Mouse (Mus musculus) kidney, embryonic 16.5 days (tissue): ENCODE measurements around the gene Cox19. TPM values are rescaled to one million over a fixed set of nuclear protein-coding genes. Genes with fewer than 3 reads are reported as not detected.
A peak's percentile ranks its signal among the peaks of the same experiment; 100 is the strongest.
"Not testable (repeated sequence)": the region's sequence is repeated elsewhere in the genome, so short reads cannot be mapped to it uniquely, and the experiment has no call there.

Source experiments
- ATAC-seq: fragments of 200-750 bp; cut with Nextera tagmentation; 2 replicates; pipeline ENCODE4 v1.8.0; 2017; ENCODE audit warnings: moderate TSS enrichment; ENCODE audit not compliant: low FRiP score, low TSS enrichment
- H3K27ac ChIP-seq: fragments of 300-500 bp; sonication (generic); 2 replicates; pipeline ENCODE4 v1.5.1; 2014; ENCODE audit warnings: low read length
- H3K27me3 ChIP-seq: fragments of 300-500 bp; sonication (generic); 2 replicates; pipeline ENCODE4 v1.6.1; 2014; ENCODE audit warnings: low read length, control low read depth, mixed read lengths; ENCODE audit not compliant: insufficient read depth
- H3K36me3 ChIP-seq: fragments of 300-500 bp; sonication (generic); 2 replicates; pipeline ENCODE4 v1.6.1; 2014; ENCODE audit warnings: low read length, control low read depth, mixed read lengths; ENCODE audit not compliant: insufficient read depth
- H3K4me1 ChIP-seq: fragments of 300-500 bp; sonication (generic); 2 replicates; pipeline ENCODE4 v1.6.1; 2014; ENCODE audit warnings: low read length, control low read depth, mixed read lengths; ENCODE audit not compliant: insufficient read depth
- H3K4me2 ChIP-seq: fragments of 300-500 bp; sonication (generic); replicated peaks from 2 replicates; pipeline ENCODE4 v1.6.1; 2014; ENCODE audit warnings: low read depth, low read length
- H3K4me3 ChIP-seq: fragments of 300-500 bp; sonication (generic); 2 replicates; pipeline ENCODE4 v1.5.1; 2014; ENCODE audit warnings: mild to moderate bottlenecking, low read length
- H3K9ac ChIP-seq: fragments of 300-500 bp; sonication (generic); replicated peaks from 2 replicates; pipeline ENCODE4 v1.6.1; 2014; ENCODE audit warnings: low read length
- H3K9me3 ChIP-seq: fragments of 300-500 bp; sonication (generic); 2 replicates; pipeline ENCODE4 v1.6.1; 2016; ENCODE audit warnings: low read length, control low read depth
- WGBS: fragments of 180-500 bp; shearing (Covaris S2); extraction: QIAGEN DNeasy Blood & Tissue Kit; methylation state at CpG from one replicate; pipeline ENCODE4 v1.1.7; 2014; 5-methylcytosine and 5-hydroxymethylcytosine counted together
- polyA plus RNA-seq: library from polyadenylated mRNA; unstranded; fragments of >200 nt; fragmentation: Nextera tagmentation; extraction: Ambion mirVana; gene quantifications from 2 replicates; pipeline ENCODE4 v1.2.1, GENCODE M21; 2015

Gene Cox19
- polyA plus RNA-seq, 1 experiment from 2014 or later, result 99.3 TPM

DNA sequence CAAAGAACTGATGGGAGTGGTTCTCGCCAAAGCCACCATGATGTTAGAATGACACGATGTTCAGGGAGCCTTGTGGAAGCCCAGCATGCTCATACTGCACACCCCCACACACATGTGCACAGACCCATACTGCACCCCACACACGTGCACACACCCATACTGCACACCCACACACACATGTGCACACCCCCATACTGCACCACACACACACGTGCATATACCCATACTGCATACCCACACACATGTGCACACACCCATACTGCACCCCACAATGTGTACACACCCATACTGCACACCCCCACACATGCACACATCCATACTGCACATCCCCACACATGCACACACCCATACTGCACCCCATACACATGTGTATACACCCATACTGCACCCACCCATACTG lies 15.6 kb downstream of the Cox19 start:
- Histone ChIP-seq H3K9ac (no peak overlapping the region), H3K9me3 (no peaks in the 10 kb centered on the region), H3K4me1 (peaks cover 30% of the 10 kb centered on the region), H3K4me3 (no peak overlapping the region), H3K4me2 (no peak overlapping the region), H3K27me3 (no peaks in the 10 kb centered on the region), H3K27ac (no peak overlapping the region), H3K36me3 (peaks cover 25% of the 10 kb centered on the region)
- no peak for ATAC-seq
- 94% methylated on average over 4 of the region's 4 CpGs for WGBS

DNA sequence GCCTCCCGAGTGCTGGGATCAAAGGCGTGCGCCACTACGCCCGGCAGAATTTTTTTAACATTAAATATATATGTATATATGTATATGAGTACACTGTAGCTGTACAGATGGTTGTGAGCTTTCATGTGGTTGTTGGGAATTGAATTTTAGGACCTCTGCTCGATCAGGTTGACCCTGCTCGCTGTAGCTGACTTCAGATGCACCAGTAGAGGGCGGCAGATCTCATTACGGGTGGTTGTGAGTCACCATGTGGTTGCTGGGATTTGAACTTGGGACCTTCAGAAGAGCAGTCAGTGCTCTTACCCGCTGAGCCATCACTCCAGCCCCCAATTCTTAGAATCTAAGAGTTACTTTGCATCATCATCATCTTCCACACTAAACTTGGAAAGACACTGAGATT lies 16.8 kb downstream of the Cox19 start:
- not testable (repeated sequence) for H3K9ac ChIP-seq, H3K4me3 ChIP-seq, H3K27me3 ChIP-seq, H3K27ac ChIP-seq, H3K4me2 ChIP-seq, ATAC-seq, H3K9me3 ChIP-seq
- 89% methylated on average over 10 of the region's 10 CpGs for WGBS
- peaks cover 27% of the 10 kb centered on the region for H3K4me1 ChIP-seq
- H3K36me3 ChIP-seq, result peaks cover 20% of the 10 kb centered on the region

DNA sequence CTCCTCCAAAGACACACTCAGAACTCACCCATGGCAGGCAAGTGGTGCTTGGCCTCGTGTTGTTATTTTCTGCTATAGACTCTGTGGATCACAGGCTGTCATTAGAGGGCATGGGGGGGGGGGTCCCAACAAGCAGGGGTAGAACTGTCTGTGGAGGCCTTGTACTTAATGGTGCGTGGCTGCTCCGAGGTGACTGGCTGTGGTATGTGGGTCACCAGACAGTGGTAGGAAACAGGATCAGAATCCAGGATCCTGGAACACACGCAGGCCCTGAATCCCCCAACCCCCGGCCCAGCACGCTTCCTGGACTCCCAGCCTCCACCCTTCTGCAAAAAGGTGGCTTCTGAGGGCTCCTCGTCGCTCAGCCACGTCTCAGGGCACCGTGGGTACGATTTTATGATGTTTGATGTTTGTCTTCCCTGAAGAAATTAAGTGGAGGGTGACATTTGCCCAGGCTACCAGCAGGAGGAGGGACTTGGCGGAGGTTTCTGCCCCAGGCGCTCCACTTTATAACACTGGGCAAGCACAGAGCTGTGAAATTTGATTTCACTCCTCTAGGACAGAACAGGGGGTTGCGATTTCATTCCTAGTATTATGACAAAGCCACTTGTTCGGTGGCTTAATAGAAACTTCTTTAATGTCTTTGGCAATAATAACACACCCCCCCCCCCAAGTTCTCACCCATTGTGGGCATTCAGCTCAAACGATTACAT lies 17.8 kb downstream of the Cox19 start:
- H3K4me3 ChIP-seq, result no peak overlapping the region
- H3K4me1 ChIP-seq, result peaks cover 20% of the 10 kb centered on the region
- peaks cover 10% of the 10 kb centered on the region for H3K36me3 ChIP-seq
- no peak overlapping the region; the same call in 1 of the 2 replicates for H3K27ac ChIP-seq
- no peaks in the 10 kb centered on the region for H3K27me3 ChIP-seq
- no peak overlapping the region for H3K9ac ChIP-seq
- WGBS, result 30% methylated on average over 16 of the region's 16 CpGs
- no peak; the same call in 1 of the 2 replicates for ATAC-seq
- H3K9me3 ChIP-seq, result no peaks in the 10 kb centered on the region
- H3K4me2 ChIP-seq, result no peak overlapping the region

DNA sequence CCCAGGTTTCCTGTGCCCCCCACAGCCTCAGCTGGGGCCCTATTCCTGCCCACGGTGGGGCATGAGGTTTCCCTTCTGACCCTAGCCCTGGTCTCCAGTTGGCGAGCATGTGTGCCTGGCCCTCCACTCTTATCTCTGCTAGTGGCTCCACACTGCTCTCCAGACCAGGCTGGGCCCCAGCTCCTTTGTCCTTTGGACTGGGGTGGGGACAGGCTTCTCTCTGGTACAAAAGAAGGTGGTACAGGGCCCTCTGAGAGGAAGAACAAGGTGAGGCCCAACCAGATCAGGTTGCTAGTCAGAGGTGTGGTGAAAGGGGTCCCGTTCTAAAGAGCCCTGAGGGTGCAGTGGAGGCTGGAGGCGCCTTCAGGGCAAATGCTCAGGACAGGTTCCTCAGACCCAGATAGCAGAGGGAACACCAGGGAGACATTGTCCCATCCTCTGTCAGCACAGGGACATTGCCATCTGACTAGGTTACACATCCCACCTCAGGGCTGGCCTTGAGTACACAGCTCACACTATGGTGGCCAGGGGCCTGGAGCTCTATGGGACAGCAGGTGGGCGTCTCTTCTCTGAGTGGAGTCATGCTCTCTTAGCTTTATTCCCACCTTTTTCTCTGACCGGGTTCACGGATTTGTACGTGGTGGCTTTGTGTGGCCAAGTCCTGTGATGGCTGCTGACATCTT lies 18.5 kb downstream of the Cox19 start:
- WGBS, result 74% methylated on average over 8 of the region's 8 CpGs
- H3K9me3 ChIP-seq, result no peaks in the 10 kb centered on the region
- no peak overlapping the region for H3K4me3 ChIP-seq
- no peak overlapping the region for H3K4me2 ChIP-seq
- H3K4me1 ChIP-seq, result peaks cover 16% of the 10 kb centered on the region
- ATAC-seq, result 0 out of 2 replicates have a peak, but pooled peaks have one; percentile 34
- H3K9ac ChIP-seq, result no peak overlapping the region
- H3K36me3 ChIP-seq, result peaks cover 3% of the 10 kb centered on the region
- H3K27me3 ChIP-seq, result no peaks in the 10 kb centered on the region
- H3K27ac ChIP-seq, result no peak overlapping the region

DNA sequence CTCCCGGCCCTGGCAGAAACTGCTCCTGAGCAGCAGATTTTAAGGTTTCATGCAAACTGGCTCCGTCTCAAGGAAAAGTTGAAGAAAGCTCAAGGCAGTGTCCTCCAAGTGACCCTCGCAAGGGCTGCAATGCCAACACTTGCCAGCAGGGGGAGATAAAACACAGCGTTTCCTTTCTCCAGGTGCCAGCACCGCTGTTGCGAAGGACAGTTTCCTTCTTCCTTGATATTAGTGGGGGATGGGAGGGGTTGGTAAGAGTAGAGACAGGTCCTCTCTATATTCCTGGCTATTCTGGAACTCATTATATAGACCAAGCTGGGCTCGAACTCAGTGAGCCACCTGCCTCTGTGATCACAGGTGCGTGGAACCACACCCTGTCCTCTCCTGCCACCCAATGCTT lies 19.5 kb downstream of the Cox19 start:
- H3K4me3 ChIP-seq, result no peak overlapping the region
- 0 out of 2 replicates have a peak, but pooled peaks have one; percentile 16 for ATAC-seq
- peaks cover 16% of the 10 kb centered on the region for H3K4me1 ChIP-seq
- no peaks in the 10 kb centered on the region for H3K9me3 ChIP-seq
- H3K27me3 ChIP-seq, result no peaks in the 10 kb centered on the region
- H3K27ac ChIP-seq, result no peak overlapping the region
- no peak overlapping the region for H3K4me2 ChIP-seq
- no peaks in the 10 kb centered on the region for H3K36me3 ChIP-seq
- WGBS, result 18% methylated on average over 8 of the region's 8 CpGs
- no peak overlapping the region for H3K9ac ChIP-seq

DNA sequence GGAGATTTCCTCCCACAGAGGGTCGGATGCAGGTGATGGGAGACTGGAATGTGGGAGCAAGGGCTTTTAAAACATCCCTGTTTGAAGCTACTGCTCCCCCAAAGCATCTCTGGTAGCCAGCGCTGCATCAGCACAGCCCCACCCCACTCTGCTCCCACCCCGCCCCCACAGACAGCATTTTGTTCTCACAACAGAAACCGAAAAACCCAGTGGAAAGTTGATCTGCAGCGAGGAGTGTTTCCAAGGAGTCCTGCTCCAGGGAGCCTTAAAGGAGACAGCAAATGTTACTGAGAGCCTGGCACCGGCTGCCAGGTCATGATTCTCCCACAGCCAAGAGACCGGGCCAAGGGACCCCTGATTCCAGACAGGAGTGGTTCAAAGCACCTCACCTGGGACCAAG lies 20.5 kb downstream of the Cox19 start:
- 56% methylated on average over 7 of the region's 7 CpGs for WGBS

DNA sequence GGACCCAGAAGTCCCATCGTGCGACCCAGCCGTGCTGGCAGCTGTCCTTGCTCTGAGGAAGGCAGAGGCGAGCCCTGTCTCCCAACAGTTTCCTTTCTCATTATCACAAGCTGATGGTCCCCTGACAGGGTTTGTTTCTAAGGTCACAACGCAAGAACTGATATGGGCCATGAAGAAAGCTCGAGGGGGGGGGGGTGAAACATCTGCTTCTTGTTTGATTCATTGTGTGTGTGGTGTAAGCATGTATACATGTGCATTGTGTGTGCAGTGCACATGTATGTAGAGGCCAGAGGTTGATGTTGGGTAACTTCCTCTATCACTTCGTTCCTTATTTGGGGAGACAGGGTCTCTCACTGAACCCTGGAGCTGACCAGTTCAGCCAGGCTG lies 23.6 kb downstream of the Cox19 start:
- no peak overlapping the region for H3K4me2 ChIP-seq
- ATAC-seq, result no peak
- H3K9me3 ChIP-seq, result no peaks in the 10 kb centered on the region
- WGBS, result 67% methylated on average over 7 of the region's 7 CpGs
- H3K27me3 ChIP-seq, result peaks cover 26% of the 10 kb centered on the region
- H3K4me1 ChIP-seq, result peaks cover 27% of the 10 kb centered on the region
- H3K27ac ChIP-seq, result no peak overlapping the region
- no peaks in the 10 kb centered on the region for H3K36me3 ChIP-seq
- H3K4me3 ChIP-seq, result no peak overlapping the region
- H3K9ac ChIP-seq, result no peak overlapping the region

More for the DNA sequence above, 20.5 kb downstream of the Cox19 start:
- H3K4me2 ChIP-seq, result no peak overlapping the region
- no peaks in the 10 kb centered on the region for H3K36me3 ChIP-seq
- no peak overlapping the region for H3K4me3 ChIP-seq
- H3K4me1 ChIP-seq, result peaks cover 16% of the 10 kb centered on the region
- no peak overlapping the region for H3K9ac ChIP-seq
- no peak for ATAC-seq
- peaks cover 7% of the 10 kb centered on the region for H3K27me3 ChIP-seq
- H3K27ac ChIP-seq, result no peak overlapping the region
- H3K9me3 ChIP-seq, result no peaks in the 10 kb centered on the region

DNA sequence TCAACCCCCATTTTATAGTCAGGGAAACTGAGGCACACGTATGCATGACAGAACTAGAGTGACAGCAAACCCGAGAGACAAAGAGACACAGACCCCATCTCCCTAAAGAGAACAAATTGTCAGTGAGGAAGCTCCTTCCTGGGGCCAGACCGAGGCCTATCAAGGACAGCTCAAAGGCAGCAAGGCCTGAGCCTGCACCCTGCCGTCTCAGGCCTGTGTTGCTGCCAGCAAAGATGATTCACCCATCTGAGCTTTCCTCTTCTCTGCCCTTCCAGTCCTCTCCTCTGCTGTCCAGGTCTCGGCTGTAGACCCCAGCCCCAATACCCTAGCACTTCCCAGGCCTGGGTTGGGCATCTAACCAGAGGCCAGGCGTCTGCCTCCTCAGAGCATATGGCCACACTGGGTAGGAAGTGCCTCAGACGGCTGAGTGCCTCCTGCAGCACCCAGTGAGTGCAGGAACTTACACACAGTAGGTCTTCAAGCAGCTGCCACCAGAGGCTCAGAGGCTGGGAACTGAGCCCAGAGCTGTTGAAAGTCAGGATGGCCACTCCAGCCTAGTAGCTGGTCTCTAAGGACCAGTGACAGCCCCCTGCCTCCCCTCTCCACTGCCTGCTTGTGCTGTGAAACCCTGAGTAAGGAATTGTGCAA lies 24.1 kb downstream of the Cox19 start:
- 71% methylated on average over 7 of the region's 7 CpGs for WGBS
- Histone ChIP-seq H3K4me2 (no peak overlapping the region), H3K4me3 (no peak overlapping the region), H3K27ac (no peak overlapping the region), H3K27me3 (peaks cover 26% of the 10 kb centered on the region), H3K9ac (no peak overlapping the region), H3K9me3 (no peaks in the 10 kb centered on the region), H3K36me3 (no peaks in the 10 kb centered on the region), H3K4me1 (peaks cover 25% of the 10 kb centered on the region)
- ATAC-seq, result no peak

DNA sequence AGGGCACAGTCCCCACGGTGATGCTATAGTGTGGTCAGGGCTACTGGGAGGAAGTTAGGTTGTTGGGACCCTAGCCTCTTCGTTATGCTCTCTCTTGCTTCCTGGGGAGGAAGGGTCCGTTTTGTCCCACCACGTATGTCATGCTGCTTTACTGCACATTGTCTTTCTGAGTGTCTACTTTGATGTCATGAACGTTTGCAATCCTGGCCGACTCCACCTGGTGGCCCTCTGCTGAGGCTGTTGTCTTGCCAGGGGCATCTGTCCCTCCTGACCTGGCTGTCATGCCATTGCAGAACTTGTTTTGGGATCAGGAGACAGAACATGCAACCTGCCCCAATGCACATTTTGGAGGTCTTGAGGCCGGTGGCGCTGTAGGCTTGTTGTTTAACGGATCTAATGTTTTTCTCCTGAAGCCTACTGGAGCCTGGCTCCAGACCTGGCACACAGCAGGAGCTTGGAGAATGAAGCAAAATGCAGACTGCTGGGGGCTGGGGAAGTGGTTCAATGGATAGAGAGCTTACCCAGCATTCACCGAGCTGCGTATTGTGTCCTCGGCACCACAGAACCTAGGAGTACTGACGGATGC lies 25.0 kb downstream of the Cox19 start:
- peaks cover 22% of the 10 kb centered on the region for H3K4me1 ChIP-seq
- no peak for ATAC-seq
- H3K9ac ChIP-seq, result no peak overlapping the region
- no peaks in the 10 kb centered on the region for H3K9me3 ChIP-seq
- H3K4me2 ChIP-seq, result no peak overlapping the region
- no peaks in the 10 kb centered on the region for H3K36me3 ChIP-seq
- WGBS, result 61% methylated on average over 13 of the region's 13 CpGs
- peaks cover 26% of the 10 kb centered on the region for H3K27me3 ChIP-seq
- no peak overlapping the region for H3K4me3 ChIP-seq
- no peak overlapping the region for H3K27ac ChIP-seq
